Mouse (Mus musculus): Measurements from ENCODE around the gene Plch1. TPM values are rescaled to one million over a fixed set of nuclear protein-coding genes. Genes with fewer than 3 reads are reported as not detected.

Gene Plch1
- total RNA-seq, 2 experiments from 2014 or later: not detected

GRCm38 (mm10) chr3:63760821-63761220 lies 138.5 kb downstream of the Plch1 start:
- no peak overlapping the region for H3K4me3 ChIP-seq
- intact Hi-C loops (cut with DNase I): no loop called here
- no peak for TF ChIP-seq CTCF (IDR thresholded peaks at IDR 0.05)
- no peak overlapping the region for H3K27ac ChIP-seq
- no peak for DNase-seq

DNA sequence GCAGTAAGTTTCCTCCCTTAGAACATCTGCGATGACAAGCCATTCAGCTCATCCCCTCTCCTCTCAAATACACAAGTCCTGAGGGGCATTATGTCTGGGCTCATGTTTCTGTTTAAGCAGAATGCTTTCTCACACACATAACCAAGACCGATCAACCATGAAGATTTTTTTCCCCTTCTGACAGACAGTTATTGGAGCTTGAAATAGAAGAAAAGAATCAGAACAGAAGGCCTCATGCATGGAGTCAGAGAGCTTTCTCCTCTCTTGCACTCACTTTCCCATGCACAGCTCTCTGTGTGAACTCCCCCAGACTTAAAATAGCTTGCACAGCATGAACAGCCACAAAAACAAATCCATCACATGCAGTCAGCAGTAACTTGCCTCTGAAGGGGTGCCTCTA lies 159.2 kb downstream of the Plch1 start:
- no peak for DNase-seq
- no peak for TF ChIP-seq CTCF (IDR thresholded peaks at IDR 0.05)
- intact Hi-C loops (cut with DNase I): no loop called here
- H3K27ac ChIP-seq: no peak overlapping the region
- H3K4me3 ChIP-seq: no peak overlapping the region

GRCm38 (mm10) chr3:63728325-63728724 lies 170.9 kb downstream of the Plch1 start:
- intact Hi-C loops (cut with DNase I): no loop called here
- DNase-seq: no peak
- no peak for TF ChIP-seq CTCF (IDR thresholded peaks at IDR 0.05)
- Histone ChIP-seq H3K27ac (no peak overlapping the region), H3K4me3 (no peak overlapping the region)

DNA sequence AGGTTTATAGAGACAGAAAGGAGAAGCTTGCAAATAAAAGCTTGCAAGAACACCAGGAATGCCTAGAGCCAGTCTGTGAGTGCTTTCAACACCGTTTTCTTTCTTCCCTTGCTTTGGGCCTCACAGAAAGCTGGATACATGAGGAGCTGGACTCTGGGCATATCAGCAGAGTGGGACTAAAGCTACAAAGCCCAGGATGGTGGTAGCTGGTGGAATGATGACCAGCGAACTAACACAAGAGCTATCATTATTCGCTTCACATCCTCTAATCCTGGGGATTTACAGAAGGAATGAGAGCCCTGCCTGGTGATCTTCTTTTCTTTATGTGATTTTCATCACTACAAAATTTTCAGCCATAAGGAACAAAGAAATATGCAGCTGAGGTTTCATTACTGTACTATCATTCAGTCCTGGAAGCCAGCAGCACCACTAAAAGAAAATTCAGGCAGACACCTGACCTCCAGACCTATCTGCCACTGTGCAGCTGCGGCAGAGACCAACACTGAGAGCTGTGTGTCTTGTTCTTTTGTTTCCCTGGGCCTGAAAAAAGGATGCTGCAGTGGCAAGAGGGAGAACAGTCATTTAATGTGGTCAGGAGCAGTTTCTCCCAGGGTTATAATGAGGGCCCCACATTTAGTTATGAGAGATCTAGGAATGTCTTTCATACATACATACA lies 172.5 kb downstream of the Plch1 start:
- no peak overlapping the region for H3K27ac ChIP-seq
- intact Hi-C loops (cut with DNase I): no loop called here
- no peak for DNase-seq
- TF ChIP-seq CTCF (IDR thresholded peaks at IDR 0.05): no peak
- H3K4me3 ChIP-seq: no peak overlapping the region

DNA sequence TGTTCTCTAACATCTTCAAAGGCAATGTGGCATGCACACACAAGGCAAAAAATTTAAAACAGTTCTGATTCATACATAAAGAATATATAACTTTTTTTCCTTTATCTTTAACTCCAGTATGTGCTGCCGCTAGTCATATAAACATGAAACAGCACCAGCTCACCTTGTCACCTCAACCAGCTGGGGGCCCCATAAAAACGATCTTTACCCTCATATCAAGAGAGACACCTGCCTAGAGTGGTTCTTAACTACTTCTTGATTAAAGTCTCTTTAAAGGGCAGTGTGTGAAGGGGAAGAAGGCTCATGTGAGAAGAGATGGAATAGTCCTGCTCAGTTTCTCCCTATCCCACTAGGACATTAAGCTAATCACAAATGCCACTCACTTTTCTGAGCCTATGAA lies 205.6 kb downstream of the Plch1 start:
- H3K27ac ChIP-seq: no peak overlapping the region
- TF ChIP-seq CTCF (IDR thresholded peaks at IDR 0.05): no peak
- intact Hi-C loops (cut with DNase I): no loop called here
- DNase-seq: no peak
- H3K4me3 ChIP-seq: no peak overlapping the region

DNA sequence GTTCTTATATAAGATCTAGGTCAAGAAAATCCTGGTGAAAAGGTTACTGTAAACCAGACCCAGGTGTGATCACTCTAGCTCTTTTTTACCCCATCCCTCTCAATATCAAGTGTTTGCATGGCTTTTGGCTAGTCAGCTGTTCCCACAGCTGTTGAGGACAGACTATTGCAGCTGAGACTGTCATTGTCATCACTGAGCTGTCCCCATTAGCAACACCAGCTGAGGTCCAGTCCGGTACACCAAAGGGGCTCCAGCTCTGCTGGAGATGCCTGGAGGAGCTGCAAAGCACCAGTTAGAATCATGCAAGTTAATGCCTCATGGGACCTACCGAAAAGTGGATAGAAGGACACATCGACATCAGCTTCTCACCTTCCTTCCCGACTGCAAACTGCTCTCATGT lies 206.5 kb downstream of the Plch1 start:
- Histone ChIP-seq H3K27ac (no peak overlapping the region), H3K4me3 (no peak overlapping the region)
- intact Hi-C loops (cut with DNase I): no loop called here
- TF ChIP-seq CTCF (IDR thresholded peaks at IDR 0.05): no peak
- DNase-seq: no peak

- Histone ChIP-seq H3K27ac (no peak overlapping the region), H3K4me3 (no peak overlapping the region)
- intact Hi-C loops (cut with DNase I): no loop called here
- no peak for DNase-seq
- no peak for TF ChIP-seq CTCF (IDR thresholded peaks at IDR 0.05)
These were observed 230.5 kb downstream of the Plch1 start for GRCm38 (mm10) chr3:63668779-63669178.

DNA sequence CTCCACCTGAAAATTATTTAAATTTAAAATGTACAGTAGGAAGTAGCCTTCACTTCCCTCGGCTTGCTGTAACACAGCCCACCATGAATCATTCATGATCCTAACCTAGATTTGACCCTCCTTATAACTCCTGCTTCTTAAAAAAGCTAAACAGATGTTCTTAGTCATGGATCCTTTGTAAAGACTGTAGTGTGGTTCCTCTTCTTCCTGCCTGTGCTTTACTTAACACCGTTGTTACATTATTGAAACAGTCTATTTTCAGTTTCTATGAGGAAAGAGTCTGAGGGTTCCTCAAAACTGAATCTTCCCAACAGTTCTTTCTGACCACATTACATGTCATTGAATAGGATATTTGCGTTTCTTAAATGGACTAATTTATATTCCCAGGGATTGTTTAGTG lies 234.0 kb downstream of the Plch1 start:
- no peak for DNase-seq
- Histone ChIP-seq H3K27ac (no peak overlapping the region), H3K4me3 (no peak overlapping the region)
- intact Hi-C loops (cut with DNase I): no loop called here
- no peak for TF ChIP-seq CTCF (IDR thresholded peaks at IDR 0.05)

- no peak overlapping the region for H3K4me3 ChIP-seq
- no peak for DNase-seq
- no peak for TF ChIP-seq CTCF (IDR thresholded peaks at IDR 0.05)
- no peak overlapping the region for H3K27ac ChIP-seq
- intact Hi-C loops (cut with DNase I): no loop called here
These were observed 234.6 kb downstream of the Plch1 start for GRCm38 (mm10) chr3:63664575-63665243.

Other genes with a start within 250 kb of the Plch1 start
- 1 to 10 TPM; 5.9 to 6.4 TPM for gene E130311K13Rik, start 30.0 kb upstream of the Plch1 start, total RNA-seq (2021)
- gene Slc33a1, start 65.3 kb upstream of the Plch1 start, total RNA-seq (2021): 1 to 10 TPM; 5.1 to 6.7 TPM
- 10 to 100 TPM; 16.4 to 19.8 TPM for gene Gmps, start 76.6 kb upstream of the Plch1 start, total RNA-seq (2021)
- under 1 TPM; 0.06 to 0.23 TPM for gene Vmn2r1, start 182.1 kb upstream of the Plch1 start, total RNA-seq (2021)
- gene Vmn2r2, start 242.5 kb upstream of the Plch1 start, total RNA-seq (2021): not detected

Data from gastrocnemius, adult 2 months (tissue).